Mouse (Mus musculus) heart, postnatal 0 days (tissue): Measurements from ENCODE around the gene Actr5. TPM values are rescaled to one million over a fixed set of nuclear protein-coding genes. Genes with fewer than 3 reads are reported as not detected.

Experiments
- ATAC-seq: fragments of 200-750 bp; cut with Nextera tagmentation; 2 replicates; pipeline ENCODE4 v1.8.0; 2017; ENCODE audit warnings: low read depth, moderate number of reproducible peaks, moderate library complexity; ENCODE audit not compliant: insufficient read depth
- DNase-seq: peaks from one replicate; pipeline ENCODE4 v3.0.0-alpha.2; 2016; ENCODE audit warnings: low spot score
- H3K27ac ChIP-seq: fragments of 300-500 bp; sonication (generic); 2 replicates; pipeline ENCODE4 v1.5.1; 2014; ENCODE audit warnings: low read depth, mild to moderate bottlenecking
- H3K27me3 ChIP-seq: fragments of 300-500 bp; sonication (generic); 2 replicates; pipeline ENCODE4 v1.6.1; 2014; ENCODE audit warnings: low read length, mixed read lengths; ENCODE audit not compliant: control insufficient read depth, insufficient read depth
- H3K36me3 ChIP-seq: fragments of 300-500 bp; sonication (generic); replicated peaks from 2 replicates; pipeline ENCODE4 v1.6.1; 2014; ENCODE audit warnings: low read length, mixed read lengths; ENCODE audit not compliant: control insufficient read depth, insufficient read depth
- H3K4me1 ChIP-seq: fragments of 300-500 bp; sonication (generic); 2 replicates; pipeline ENCODE4 v1.6.1; 2014; ENCODE audit warnings: antibody characterized with exemption; ENCODE audit not compliant: control insufficient read depth, insufficient read depth
- H3K4me2 ChIP-seq: fragments of 300-500 bp; sonication (generic); 2 replicates; pipeline ENCODE4 v1.6.1; 2014; ENCODE audit warnings: low read depth, mild to moderate bottlenecking, low read length, moderate library complexity
- H3K4me3 ChIP-seq: fragments of 300-500 bp; sonication (generic); 2 replicates; pipeline ENCODE4 v1.5.1; 2014; ENCODE audit warnings: low read depth, low read length
- H3K9ac ChIP-seq: fragments of 300-500 bp; sonication (generic); replicated peaks from 2 replicates; pipeline ENCODE4 v1.6.1; 2014; ENCODE audit warnings: low read depth, low read length, mixed read lengths
- H3K9me3 ChIP-seq: fragments of 300-500 bp; sonication (generic); replicated peaks from 2 replicates; pipeline ENCODE4 v1.6.1; 2016; ENCODE audit warnings: low read length; ENCODE audit not compliant: control insufficient read depth
- CTCF ChIP-seq: IDR thresholded peaks from 2 replicates; pipeline ENCODE4 v1.5.1; 2016; ENCODE audit warnings: antibody characterized with exemption, control low read depth, low read depth
- EP300 ChIP-seq: IDR thresholded peaks from 2 replicates; pipeline ENCODE4 v1.6.1; 2016; ENCODE audit warnings: antibody characterized with exemption, low read depth
- WGBS: fragments of 180-500 bp; shearing (Covaris S2); extraction: QIAGEN DNeasy Blood & Tissue Kit; methylation state at CpG from one replicate; pipeline ENCODE4 v1.1.7; 2014; 5-methylcytosine and 5-hydroxymethylcytosine counted together
- polyA plus RNA-seq: library from polyadenylated mRNA; unstranded; fragments of >200 nt; fragmentation: Nextera tagmentation; extraction: Ambion mirVana; gene quantifications from 2 replicates; pipeline ENCODE4 v1.2.1, GENCODE M21; 2015
- total RNA-seq: library from RNA; depleted of rRNA; stranded (reverse); fragments of >200 nt; gene quantifications from 2 replicates; pipeline ENCODE4 v1.2.3, GENCODE M21; 2014; ENCODE audit warnings: low replicate concordance; rRNA removed

The Actr5 gene
- total RNA-seq (9.6 and 10.8 TPM in 2 replicates), polyA plus RNA-seq (2.9 and 3.8 TPM in 2 replicates)

DNA sequence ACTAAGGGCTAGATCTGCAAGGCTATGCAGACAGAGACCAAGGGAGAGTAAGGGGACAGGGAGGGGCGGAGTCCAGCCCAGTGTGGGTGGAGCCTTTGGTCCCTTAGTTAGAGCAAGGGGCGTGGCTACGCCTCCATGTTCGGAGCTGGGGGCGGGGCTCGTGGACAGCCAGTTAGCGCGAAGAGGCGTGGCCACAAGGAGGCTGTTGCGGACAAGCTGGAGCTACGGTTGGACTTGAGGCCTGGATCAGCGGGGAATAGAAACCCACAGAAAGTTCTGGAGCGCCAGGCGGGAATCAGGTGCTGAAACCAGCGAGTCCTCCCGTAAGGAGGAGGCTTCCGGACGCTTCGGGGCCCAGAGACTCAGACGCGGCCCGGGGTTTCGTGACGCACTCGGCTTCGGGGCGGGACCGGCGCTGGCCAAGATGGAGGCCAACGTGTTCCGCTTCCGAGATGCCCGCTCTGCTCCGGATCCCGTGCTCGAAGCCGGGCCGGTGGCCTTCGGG, at the start of gene Actr5:
Actr5 (plus strand) TSS at position 171 of the 505 bp plus-strand sequence.
- peak within 1 kb of the TSS; percentile 86 for H3K4me2 ChIP-seq
- peak within 1 kb of the TSS; percentile 85 for H3K9ac ChIP-seq
- H3K4me3 ChIP-seq: peak within 1 kb of the TSS; percentile 95
- peak; percentile 98 for ATAC-seq
- peaks cover 6% of the 10 kb centered on the region for H3K27me3 ChIP-seq
- H3K9me3 ChIP-seq: no peaks in the 10 kb centered on the region
- peak; percentile 99 for DNase-seq
- peaks cover 30% of the 10 kb centered on the region for H3K36me3 ChIP-seq
- peak within 1 kb of the TSS; percentile 88 for H3K27ac ChIP-seq
- WGBS: under 1% methylated on average over 39 of the region's 39 CpGs
- no peak for TF ChIP-seq CTCF
- TF ChIP-seq EP300: no peak
- H3K4me1 ChIP-seq: peaks cover 4% of the 10 kb centered on the region; the same call in 1 of the 2 replicates

DNA sequence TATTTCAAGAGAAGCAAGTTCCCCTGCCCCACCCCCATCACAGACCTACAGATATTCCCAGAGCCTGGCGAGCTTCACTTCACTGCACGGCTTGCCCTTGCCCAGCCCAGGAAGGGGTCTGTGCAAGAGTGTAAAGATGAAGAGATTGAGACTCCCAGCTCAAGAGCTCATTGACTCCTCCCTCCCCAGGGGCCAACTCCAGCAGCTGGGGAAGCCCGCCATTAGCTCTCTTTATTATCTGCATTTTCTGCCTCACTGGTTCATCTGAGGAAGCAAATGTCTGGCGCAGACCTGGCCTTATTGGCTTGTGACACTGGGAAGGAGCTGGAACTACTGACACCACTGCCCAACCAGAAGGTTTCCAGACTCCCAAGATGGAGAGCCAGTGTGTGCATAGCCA, 44.7 kb upstream of the Actr5 start:
- ATAC-seq (no peak), DNase-seq (no peak)
- Histone ChIP-seq H3K4me3 (no peak overlapping the region), H3K4me1 (no peaks in the 10 kb centered on the region), H3K27me3 (no peaks in the 10 kb centered on the region), H3K36me3 (no peaks in the 10 kb centered on the region), H3K4me2 (no peak overlapping the region), H3K27ac (no peak overlapping the region), H3K9ac (no peak overlapping the region), H3K9me3 (no peaks in the 10 kb centered on the region)
- TF ChIP-seq EP300: no peak
- TF ChIP-seq CTCF: no peak
- WGBS: 37% methylated on average over 4 of the region's 4 CpGs

DNA sequence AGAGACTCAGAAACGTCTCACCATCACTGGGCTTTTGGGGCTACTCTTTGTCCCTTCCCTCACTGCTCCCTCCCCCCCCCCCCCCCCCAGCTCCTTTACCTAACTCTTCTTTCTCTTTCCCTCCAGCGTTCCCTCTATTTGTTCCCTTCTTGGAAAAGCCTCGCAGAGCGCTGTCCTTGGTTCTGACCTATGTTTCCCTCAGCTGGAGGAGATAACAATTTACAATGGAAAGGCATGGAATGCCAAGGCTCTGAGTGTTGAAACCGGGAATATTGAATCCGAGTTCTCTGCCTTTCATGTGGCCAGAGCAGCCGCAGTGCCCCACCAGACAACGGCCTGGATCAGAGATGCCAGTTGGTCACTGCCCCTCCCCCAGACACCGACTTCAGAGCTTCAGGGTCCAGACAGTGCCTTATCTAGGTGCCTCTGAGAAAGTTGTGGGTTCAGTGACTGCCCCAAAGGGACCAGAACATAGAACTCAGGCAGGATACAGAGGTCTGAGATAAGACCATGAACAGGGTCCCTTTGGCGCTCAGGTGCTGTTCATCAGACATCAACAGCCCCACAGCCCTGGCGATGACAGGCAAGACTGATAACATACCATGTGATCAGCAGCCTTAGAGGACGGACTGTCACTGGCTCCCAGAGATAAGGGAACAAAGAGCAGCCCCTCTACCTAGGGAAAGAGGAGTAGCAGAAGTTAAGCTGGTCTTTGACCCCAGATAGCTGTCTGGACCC, 39.9 kb upstream of the Actr5 start:
- DNase-seq: peak; percentile 49
- H3K9me3 ChIP-seq: no peaks in the 10 kb centered on the region
- 2% methylated on average over 12 of the region's 12 CpGs for WGBS
- no peak overlapping the region for H3K4me3 ChIP-seq
- no peak overlapping the region for H3K9ac ChIP-seq
- no peaks in the 10 kb centered on the region for H3K4me1 ChIP-seq
- H3K4me2 ChIP-seq: no peak overlapping the region
- TF ChIP-seq CTCF: no peak
- TF ChIP-seq EP300: no peak
- ATAC-seq: no peak
- H3K27ac ChIP-seq: no peak overlapping the region
- no peaks in the 10 kb centered on the region for H3K27me3 ChIP-seq
- no peaks in the 10 kb centered on the region for H3K36me3 ChIP-seq

- ATAC-seq (no peak), DNase-seq (no peak)
These were observed 36.0 kb upstream of the Actr5 start for GRCm38 (mm10) chr2:158588524-158589271.

GRCm38 (mm10) chr2:158590495-158590894, 34.2 kb upstream of the Actr5 start:
- Histone ChIP-seq H3K9me3 (no peaks in the 10 kb centered on the region), H3K27me3 (peaks cover 11% of the 10 kb centered on the region), H3K4me2 (no peak overlapping the region), H3K4me1 (no peaks in the 10 kb centered on the region), H3K4me3 (no peak overlapping the region), H3K36me3 (no peaks in the 10 kb centered on the region), H3K27ac (no peak overlapping the region), H3K9ac (no peak overlapping the region)
- no peak for DNase-seq
- WGBS: 41% methylated on average over 3 of the region's 3 CpGs
- TF ChIP-seq EP300 (no peak), CTCF (no peak)
- ATAC-seq: no peak

More at GRCm38 (mm10) chr2:158588524-158589271, 36.0 kb upstream of the Actr5 start:
- TF ChIP-seq EP300 (no peak), CTCF (no peak)
- Histone ChIP-seq H3K9ac (no peak overlapping the region), H3K36me3 (no peaks in the 10 kb centered on the region), H3K4me1 (no peaks in the 10 kb centered on the region), H3K27me3 (no peaks in the 10 kb centered on the region), H3K9me3 (no peaks in the 10 kb centered on the region), H3K4me3 (no peak overlapping the region), H3K4me2 (no peak overlapping the region), H3K27ac (no peak overlapping the region)
- WGBS: 50% methylated on average over 8 of the region's 8 CpGs
